Mouse (Mus musculus): ENCODE results near the gene Fam166a.
A peak's percentile ranks its signal among the peaks of the same experiment; 100 is the strongest.

Gene Fam166a

DNA sequence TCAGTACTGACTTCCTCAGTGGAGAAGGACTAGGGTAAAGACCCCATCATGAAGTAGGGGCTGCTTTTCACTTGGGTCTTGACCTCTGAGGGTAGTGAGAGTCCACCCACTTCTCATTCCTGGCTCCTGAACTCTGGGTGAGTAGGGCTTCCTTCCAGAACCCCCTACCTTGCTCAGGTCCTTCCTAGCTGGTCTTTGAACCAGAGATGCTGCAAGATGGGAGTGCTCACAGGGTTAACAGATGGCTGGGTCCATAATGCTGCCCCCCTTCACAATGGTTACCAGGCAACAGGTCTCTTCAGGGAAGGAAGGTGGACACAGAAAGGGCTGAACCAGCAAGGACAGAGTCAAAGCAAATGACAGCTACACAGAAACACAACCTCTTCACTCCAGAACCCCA, at the start of gene Fam166a:
TSS of gene Fam166a (plus strand) at position 301 of the 400 bp plus-strand sequence.
- DNase-seq, result no peak

GRCm38 (mm10) chr2:25169778-25170177, 48.8 kb upstream of the Fam166a start:
- DNase-seq, result peak in 1 of 2 experiments; percentile 43

DNA sequence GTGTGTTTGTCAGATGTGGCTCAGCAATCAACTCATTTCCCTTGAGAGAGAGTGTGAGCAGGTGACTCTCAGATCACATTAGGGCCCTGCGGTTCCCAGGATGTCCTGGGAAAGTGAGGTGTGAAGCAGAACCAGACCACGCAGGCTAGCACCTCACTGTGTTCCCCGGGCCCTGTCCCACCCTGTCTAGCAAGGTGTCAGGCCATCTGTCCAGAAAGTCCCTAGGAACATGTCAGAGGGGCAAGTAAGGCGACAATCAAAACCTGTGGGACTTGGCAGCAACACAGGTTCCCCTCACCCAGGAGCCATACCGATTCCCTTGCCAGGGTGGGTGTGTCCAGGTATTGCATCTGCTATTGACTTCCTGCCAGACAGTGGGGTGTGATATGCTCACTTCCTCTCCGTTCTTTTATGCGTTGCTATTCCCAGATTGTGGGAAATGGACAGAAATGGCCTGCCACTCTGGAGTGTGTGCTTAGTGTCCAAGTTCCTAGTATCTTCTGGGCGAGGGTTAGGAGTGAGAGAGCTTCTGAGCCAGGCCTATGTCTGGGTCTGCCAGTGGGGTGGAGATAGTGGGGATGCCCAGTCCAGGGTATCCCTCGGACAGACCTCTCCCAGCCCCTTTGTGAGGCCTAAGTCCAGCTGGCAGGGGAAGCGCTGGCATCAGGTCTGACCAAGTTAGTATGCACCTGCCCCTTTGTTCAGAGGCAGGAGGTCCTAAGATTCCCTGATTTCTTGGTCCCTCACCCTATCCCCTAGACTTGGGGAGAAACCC, 48.0 kb upstream of the Fam166a start:
- DNase-seq, result no peak

- no peak for DNase-seq
Measured at GRCm38 (mm10) chr2:25171101-25171768, 47.3 kb upstream of the Fam166a start.

DNA sequence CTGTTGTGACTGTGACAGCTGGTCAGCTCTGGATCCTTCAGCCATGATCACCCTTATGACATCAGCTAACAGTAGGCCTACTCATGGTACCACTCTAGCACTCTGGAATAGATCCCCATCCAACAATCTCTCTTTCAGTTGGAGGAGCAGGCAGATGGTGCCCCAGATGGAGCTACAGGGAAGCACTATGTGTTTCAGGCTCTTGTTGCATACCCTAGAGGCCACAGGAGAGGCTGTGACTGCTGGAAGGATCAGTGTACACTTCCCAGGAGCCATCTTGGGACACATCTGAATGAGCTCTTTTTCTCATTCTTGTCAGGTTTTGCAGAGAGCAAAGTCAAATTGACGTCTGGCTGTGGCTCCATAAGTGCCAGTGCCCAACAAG, 46.8 kb upstream of the Fam166a start:
- no peak for DNase-seq

DNA sequence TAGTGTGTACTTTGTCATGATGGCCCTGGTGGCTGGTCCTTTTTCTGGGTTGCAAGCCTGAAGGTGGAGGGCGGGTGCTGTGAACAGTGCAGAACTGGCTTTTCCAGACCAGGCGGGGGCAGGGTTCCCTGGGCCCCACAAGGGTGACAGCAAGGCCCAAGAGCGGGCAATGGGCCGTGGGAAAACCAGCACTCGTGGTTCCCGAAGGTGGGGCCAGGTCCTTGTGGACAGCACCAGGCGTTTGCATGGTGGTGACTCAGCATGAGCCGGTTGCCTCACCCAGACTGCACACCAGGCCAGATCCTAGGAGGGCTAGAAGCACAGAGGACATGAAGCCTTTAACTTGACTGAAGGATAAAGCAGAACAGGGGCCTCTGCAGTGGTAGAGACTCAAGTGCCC, 45.9 kb upstream of the Fam166a start:
- peak in 1 of 2 experiments; percentile 62 for DNase-seq

DNA sequence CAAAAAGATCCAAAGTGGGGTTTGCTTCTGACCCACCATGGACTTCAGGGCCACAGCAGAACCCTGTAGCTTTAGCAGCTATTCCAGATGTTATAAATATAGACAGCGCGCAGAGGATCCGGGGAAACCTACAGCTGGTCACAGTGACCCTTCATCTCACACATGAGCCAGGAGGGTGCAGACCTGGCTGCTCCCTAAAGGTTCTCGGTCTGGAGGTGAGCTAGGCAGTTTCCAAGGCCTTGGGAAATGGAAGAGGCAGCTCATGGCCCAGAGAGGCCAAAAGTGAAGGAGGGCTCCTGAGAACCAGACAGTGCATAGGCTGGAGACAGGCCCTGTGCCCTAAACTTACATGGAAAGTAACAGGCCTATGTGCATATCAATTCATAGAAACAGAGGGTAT, 44.7 kb upstream of the Fam166a start:
- no peak for DNase-seq

- peak in 1 of 2 experiments; percentile 67 for DNase-seq
Measured at GRCm38 (mm10) chr2:25174866-25175689, 43.5 kb upstream of the Fam166a start.

- no peak for DNase-seq
Measured at GRCm38 (mm10) chr2:25175690-25176078, 42.9 kb upstream of the Fam166a start.

DNA sequence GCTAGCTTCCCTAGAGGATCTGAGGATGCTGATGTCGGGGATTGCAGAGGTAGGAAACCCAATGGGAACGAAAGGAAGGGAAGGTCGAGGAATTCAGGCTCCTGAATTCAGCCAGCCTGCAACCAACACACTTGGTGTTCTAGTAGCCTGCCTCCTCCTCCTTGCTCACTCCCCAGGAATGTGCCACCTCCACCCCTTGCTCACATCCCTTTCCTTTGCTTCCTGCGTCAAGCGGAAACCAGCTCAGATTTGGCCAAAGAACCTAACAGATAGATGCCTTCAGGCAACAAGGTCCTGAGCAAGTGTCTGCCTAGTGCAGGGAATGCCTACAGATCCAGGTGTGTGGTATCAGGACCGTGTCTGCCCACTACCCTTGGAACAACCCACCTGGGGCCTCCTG, 42.0 kb upstream of the Fam166a start:
- DNase-seq, result peak; percentile 5 to 39

DNA sequence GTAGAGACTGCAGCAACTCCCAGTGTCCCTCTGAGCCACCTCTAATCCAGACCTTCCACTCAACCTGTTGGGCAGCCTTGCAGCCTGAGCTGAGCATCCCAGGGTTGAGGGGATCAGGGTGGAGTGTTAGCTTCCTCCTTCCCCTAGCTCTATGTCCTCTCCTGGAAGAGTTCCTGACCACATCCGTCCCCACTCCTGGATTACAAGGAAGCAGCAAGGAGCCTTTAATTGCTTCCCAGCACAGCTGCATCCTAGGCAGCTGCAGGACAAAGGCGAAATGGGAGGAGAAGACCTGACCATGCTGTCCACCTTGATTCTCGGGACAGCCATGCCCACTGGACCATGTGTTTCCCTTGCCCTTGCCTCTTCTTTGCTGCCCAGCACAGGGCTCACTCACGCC, 41.5 kb upstream of the Fam166a start:
- peak; percentile 16 to 41 for DNase-seq

DNA sequence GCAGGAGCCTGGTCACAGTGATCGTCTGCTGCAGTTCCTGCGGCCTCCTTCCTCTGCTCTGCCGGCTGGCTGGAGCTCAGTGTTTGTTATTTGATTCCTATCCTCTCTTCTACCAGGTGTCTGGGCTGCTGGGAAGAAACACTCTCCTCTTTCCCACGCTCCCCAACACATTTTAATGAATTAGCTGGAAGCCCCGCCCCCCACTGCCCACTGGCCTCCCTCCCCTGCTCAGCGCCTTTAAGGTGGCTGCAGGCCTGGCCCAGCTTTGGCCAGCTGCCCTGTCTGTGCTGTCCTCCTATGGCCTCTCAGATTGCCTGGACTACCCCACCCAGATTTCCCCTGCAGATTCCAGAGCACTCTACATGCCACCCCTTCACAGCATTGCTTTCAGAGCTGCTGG, 40.9 kb upstream of the Fam166a start:
- DNase-seq, result peak; percentile 87 to 92

DNA sequence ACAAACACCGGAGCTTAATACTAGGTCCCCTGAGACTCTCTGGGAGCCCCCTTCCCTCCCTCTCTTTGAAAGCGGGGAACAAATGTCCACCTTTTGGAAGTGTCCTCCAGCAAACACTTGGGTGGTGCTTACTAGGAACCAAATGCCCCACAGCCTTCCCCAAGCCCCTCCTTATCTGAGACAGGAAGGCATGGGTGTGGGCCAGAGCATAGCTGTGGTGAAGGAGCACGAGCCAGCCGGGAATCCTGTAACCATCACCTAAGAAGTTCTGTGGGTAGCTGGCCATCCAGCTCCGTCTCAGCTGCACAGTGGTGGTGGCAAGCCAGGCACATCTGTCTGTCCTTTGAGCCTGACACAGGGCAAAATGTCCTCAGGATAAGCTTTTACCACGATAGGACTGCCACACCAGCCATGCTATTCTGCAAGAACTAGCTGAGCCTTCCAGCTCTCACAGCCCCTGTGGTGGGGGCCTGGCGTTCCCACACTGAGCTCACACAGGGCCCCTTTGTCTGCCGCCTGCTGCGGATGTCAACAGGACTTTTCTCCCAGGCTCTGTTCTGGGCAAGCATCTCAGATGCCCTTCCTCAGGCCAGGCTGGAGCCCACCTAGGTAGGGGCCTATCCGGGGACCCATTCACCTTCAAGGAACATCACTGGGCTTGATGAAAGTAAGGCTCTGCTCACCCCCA, 40.1 kb upstream of the Fam166a start:
- DNase-seq, result peak; percentile 13 to 42

DNA sequence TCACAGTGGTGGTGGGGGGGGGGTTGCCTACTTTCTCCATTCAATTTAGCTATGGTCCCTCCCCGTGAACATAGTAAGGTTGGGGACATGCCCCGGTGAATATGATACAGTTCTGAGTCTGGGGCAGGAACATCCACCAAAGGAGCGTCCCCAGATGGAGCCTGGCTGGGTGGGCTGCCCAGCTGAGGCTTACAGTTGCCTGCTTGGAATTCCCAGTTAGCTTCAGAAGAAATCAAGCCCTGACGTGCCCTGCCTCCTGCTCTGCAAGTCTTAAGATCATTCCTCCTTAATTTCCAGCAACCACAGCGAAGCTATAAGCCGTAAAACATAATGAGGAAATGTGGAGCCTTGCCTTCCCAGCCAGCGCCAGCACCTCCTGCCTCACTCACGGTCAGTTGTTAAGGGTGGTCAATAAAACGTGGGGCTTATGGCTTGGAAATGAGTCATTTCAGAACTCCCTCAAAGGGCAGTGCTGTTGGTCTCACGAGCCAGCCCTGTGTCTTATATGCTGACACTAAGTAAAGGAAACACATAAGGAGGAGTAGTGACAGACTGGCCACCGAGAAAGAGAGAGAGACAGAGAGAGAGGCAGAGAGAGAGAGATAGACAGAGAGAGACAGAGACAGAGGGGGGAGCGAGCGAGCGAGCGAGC, 38.9 kb upstream of the Fam166a start:
- peak in 1 of 2 experiments; percentile 7 for DNase-seq

DNA sequence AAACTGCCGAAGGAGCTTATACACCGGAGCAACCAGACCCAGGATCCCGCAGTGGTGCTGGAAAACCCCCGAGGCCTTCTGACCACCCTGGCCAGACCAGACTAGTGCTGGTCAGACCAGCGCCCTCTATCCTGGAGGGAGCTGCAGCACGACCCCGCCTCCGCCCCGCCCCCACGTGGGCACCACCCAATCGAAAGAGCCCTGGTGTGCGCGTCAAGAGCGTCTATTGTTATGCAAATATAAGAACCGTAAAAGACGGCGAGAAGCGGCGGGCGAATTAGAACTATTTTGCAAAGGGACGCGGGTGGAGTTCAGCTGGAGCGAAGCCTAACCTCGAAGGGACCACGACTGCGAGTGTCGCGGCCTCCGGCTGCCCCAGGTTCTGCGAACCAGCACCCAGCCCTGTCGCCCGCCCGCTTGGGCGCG, 38.1 kb upstream of the Fam166a start, which contains the start of gene Nrarp:
TSS of gene Nrarp (plus strand) at position 281 of the 426 bp plus-strand sequence.
- peak; percentile 95 to 97 for DNase-seq

DNA sequence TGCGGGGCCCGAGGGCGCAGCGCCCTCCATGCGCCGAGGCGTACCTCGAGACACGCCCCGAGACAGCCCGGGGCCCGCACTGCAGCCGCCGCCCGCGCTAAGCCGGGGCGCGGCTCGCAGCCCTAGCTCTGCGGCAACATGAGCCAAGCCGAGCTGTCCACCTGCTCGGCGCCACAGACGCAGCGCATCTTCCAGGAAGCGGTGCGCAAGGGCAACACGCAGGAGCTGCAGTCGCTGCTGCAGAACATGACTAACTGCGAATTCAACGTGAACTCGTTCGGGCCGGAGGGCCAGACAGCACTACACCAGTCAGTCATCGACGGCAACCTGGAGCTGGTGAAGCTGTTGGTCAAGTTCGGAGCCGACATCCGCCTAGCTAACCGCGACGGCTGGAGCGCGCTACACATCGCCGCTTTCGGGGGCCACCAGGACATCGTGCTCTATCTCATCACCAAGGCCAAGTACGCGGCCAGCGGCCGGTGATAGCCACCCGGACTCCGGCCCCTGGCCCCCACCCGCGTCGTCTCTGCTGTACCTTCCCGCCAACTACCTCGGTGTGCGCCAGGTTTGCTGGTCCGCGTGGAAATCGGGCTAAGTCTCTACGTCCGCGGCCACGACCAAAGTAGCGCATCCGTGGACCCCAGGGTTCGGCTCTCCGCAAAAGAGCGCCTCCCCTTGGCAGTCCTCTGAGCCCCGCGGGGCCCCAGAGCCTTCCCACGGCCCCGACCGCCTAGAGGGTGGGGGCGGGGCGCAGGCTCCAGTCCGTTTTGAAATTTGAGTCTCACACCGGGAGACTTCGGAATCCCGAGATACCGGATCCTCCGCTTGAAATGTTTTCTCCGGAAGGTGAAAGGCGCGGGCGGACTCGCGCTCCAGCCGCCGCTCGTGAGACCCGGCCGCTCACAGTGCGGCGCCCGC, 37.3 kb upstream of the Fam166a start:
- peak; percentile 66 to 75 for DNase-seq

GRCm38 (mm10) chr2:25181891-25182397, 36.6 kb upstream of the Fam166a start:
- DNase-seq, result peak in 1 of 2 experiments; percentile 48

- DNase-seq, result no peak
Measured at GRCm38 (mm10) chr2:25182664-25183063, 35.9 kb upstream of the Fam166a start.

GRCm38 (mm10) chr2:25183336-25183735, 35.2 kb upstream of the Fam166a start:
- DNase-seq, result no peak

DNA sequence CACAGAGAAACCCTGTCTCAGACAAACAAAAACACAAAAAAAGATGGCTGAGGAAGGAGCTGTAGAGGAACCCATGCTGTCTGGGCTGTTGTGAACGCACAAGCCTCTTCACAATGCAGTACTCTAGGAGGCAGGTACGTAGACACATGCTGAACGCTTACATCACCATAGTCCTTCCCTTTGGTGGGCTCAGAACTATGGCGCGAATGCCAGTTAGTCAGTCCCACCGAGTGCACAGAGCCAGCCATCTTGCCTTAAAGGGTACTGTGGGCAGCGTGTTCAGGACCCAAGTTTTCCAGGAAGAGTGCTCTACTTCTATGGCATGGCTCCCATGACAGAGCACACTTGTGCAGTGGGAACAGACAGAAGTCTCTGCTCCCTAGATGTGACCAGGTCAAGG, 34.0 kb upstream of the Fam166a start:
- DNase-seq, result no peak
